Mouse (Mus musculus): ENCODE results near the gene Spsb2.
"Not testable (repeated sequence)": the region's sequence is repeated elsewhere in the genome, so short reads cannot be mapped to it uniquely, and the experiment has no call there.

Spsb2 gene

GRCm38 (mm10) chr6:124808358-124809012 lies at the start of gene Spsb2:
Spsb2 (plus strand) TSS chr6:124808661.
- DNase-seq = peak; percentile 66

DNA sequence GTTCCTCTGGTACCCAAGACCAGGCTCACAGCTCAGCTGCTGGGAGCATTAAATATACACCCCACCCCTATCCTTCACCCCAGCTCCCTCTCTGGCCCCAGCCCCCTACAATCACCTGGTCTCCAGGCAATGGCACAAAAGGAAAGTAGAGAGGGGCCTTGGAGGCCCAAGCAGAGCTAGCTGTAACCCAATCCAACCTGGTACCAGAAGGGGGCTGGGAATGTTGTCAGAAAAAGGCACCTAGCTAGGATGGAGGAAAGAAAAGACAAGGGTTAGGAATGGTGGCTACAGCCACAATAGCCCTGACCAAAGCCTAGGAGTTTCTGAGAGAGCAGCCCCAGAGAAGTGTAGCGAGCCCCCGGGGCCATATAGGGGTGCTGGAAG lies 49.6 kb upstream of the Spsb2 start:
- DNase-seq = no peak

DNA sequence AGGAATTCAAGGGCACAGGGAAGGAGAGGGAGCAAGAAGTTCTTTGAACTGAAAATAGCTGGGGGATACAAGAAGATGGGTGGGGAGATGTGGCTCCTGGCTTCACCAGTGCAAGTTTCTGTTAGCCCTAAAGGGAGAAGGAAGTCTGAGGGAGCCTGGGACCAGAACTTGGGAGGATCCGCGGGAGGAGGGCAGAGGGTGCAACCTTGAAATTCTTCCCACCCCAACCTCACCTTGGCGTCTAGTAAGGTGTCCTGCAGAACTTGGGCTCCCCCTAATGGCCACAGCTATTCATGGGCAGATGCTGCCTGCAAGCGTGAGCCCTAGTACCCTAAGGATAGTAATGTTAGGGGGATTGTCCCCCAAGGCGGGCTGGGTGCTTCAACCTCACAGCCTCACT lies 49.2 kb upstream of the Spsb2 start:
- peak; percentile 88 for DNase-seq

DNA sequence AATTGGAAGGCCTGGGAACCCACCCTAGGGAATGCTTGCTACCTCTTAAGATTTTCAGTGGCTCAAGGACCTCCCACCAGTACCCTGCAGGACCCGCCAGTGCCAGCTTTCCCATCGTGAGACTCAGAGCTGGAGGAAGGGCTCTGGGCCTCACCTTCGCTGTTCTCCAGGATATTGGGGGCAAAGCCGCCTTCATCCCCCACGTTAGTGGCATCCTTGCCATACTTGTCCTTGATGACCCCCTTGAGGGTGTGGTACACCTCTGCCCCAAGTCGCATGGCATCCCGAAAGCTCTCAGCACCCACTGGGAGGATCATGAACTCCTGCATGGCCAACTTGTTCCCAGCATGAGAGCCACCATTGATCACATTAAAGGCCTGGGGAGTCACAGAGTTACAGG lies 42.5 kb upstream of the Spsb2 start:
- no peak for DNase-seq

- DNase-seq = no peak
These were observed 40.9 kb upstream of the Spsb2 start for GRCm38 (mm10) chr6:124767536-124767919.

- DNase-seq = peak; percentile 74
These were observed 40.3 kb upstream of the Spsb2 start for GRCm38 (mm10) chr6:124767920-124768703.

GRCm38 (mm10) chr6:124768704-124769044 lies 39.8 kb upstream of the Spsb2 start:
- DNase-seq = no peak

GRCm38 (mm10) chr6:124769101-124769765 lies 39.2 kb upstream of the Spsb2 start, which contains the start of gene Eno2:
Eno2 (minus strand) TSS chr6:124769673.
- peak; percentile 74 for DNase-seq

GRCm38 (mm10) chr6:124770013-124770412 lies 38.4 kb upstream of the Spsb2 start:
- DNase-seq = no peak

- no peak for DNase-seq
These were observed 38.0 kb upstream of the Spsb2 start for GRCm38 (mm10) chr6:124770511-124770910.

- DNase-seq = no peak
These were observed 29.1 kb upstream of the Spsb2 start, which contains the start of gene Lrrc23 for GRCm38 (mm10) chr6:124779222-124779983. Lrrc23 (minus strand) TSS chr6:124779727.

- no peak for DNase-seq
These were observed 28.5 kb upstream of the Spsb2 start for GRCm38 (mm10) chr6:124779984-124780416.

DNA sequence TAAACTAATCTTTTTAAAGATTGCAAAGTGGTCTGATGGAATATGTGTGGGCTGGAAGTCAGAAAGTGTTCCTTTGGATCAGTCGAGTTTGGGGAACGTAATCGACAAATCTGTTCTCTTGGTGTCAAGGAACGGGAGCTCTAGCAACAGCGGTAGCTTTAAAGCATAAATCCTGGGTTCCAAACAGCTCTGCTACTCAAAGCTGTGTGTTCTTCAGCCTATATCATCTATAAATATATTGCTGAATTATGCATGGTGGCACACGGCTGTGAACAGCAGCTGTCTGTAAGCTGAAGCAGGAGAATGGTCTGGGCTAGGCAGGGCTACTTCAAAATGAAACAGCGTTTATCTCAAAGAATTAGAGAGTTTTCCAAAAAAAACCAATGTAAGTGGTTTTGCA lies 27.5 kb upstream of the Spsb2 start:
- DNase-seq = no peak

GRCm38 (mm10) chr6:124782436-124782835 lies 26.0 kb upstream of the Spsb2 start:
- DNase-seq = no peak

- DNase-seq = peak; percentile 86
These were observed 21.6 kb upstream of the Spsb2 start for GRCm38 (mm10) chr6:124786756-124787420.

DNA sequence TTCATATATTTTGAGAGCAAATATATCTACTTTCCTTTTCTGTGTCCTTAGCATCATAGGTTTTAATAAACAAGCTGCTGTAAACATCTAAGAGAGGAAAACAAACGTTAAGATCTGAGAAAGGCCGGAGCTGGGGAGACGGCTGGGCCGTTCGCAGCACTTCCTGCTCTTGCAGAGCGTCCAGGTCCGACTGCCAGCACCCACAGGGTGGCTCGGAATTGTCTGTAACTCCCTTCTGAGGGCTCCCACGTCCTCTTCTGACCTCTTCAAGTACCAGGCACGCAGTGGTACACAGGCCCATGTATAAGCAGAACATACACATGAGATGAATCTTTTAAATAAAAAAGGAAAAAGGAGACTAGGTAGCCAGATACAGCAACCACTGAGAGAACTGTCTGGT lies 20.7 kb upstream of the Spsb2 start:
- DNase-seq = no peak

DNA sequence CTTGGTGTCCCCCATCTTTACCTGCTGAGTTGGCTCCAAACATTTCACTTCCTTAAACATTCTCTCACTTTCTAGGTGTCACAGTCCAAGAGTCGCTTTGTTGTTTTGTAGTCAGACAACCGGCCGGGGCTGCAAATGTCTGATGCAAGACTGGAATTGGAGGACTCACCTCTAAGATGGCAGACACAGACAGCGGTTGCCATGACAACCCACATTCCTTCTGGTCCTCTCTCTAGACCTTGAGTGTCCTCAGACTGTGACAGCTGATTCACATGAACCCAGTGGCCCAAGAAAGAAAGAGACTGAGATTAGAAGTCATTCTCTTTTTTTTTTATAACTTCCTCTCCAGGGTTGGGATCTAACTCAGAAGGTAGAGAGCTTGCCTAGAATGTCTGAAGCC lies 18.9 kb upstream of the Spsb2 start:
- no peak for DNase-seq

DNA sequence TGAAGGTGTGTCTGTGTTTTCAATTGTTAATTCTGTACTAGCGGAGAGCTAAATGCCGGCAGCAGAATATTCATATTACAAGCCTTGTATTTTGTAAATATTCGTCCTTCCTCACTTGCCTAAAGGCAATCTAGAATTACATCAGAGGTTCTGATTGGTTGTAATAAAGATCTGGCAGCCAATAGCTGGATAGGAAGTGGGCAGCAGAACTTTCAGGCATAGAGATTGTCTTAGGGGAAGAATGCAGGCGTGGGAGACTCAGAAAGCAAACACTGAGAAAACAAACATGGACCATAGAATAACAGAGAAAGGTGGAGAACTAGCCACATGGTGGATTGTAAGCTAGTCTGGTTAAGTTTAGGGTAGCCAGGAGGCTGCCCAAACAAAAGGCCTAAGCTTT lies 18.3 kb upstream of the Spsb2 start:
- DNase-seq = no peak

GRCm38 (mm10) chr6:124791911-124792310 lies 16.6 kb upstream of the Spsb2 start:
- DNase-seq = no peak

- no peak for DNase-seq
These were observed 12.7 kb upstream of the Spsb2 start for GRCm38 (mm10) chr6:124795781-124796180.

DNA sequence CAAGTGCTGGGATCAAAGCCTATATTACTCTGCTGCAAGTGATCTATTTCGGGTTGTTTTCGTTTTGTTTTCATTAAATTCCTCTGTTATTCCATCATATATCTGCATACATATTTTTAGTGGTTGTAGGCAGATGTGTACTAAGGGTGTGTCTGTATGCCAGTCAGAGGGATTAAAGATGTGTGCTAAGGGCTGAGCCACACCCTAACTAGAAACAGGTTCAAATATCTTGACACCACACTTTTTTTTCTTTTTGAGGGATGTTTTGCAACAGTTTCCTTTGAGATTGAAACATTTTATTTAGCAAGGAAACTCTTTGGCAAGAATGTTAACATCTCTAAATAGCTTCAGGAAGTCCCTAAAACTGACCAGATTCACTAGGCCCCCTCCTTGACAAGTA lies 12.3 kb upstream of the Spsb2 start:
- no peak for DNase-seq

DNA sequence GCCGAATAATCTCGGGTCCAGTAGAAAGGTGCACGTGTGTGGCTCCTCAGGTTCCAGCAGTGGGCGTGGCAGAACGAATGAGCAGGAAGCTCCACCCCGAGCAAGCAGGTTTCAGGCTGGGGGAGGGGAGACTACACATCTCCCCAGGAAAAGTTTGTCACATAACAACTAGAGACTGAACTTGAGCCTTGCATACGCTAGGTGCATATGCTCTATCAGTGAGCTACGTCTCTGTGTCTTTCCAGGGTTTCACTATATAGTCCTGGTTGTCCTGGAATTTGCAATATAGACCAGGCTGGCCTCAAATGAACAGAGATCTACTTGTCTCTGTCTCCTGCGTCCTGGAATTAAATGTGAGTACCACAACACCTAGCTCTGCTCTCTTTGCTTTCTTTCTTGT lies 6.1 kb upstream of the Spsb2 start:
- not testable (repeated sequence) for DNase-seq

DNA sequence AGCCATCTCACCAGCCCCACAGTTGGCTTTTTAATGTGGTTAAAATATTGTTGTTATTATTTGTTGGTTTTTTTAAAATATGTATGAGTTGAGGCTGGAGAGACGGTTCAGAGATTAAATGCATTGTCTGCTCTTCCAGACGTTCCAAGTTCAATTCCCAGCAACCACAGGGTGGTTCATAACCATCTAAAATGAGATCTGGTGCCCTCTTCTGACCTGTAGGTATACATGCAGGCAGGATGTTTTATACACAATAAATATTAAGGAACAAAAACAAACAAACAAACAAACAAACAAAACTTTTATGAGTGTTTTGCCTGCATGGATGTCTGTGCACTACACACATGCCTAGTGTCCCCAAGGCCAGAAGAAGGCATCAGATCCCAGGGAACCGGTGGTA lies 5.4 kb upstream of the Spsb2 start:
- no peak for DNase-seq

Data from cerebellum, adult 8-10 months (tissue).